Mouse (Mus musculus): ENCODE results near the gene Nrsn2. TPM values are rescaled to one million over a fixed set of nuclear protein-coding genes. Genes with fewer than 3 reads are reported as not detected.

Nrsn2 gene
- polyA plus RNA-seq, 1 experiment: not detected

- Histone ChIP-seq H3K4me3 (replicated peaks) (no peak overlapping the region), H3K9me3 (no peaks in the 10 kb centered on the region), H3K4me1 (peaks cover 75% of the 10 kb centered on the region), H3K27me3 (replicated peaks) (peaks cover 45% of the 10 kb centered on the region), H3K36me3 (replicated peaks; ENCODE audit: low read length) (no peaks in the 10 kb centered on the region)
- TF ChIP-seq FLI1 (IDR thresholded peaks at IDR 0.05; ENCODE audit: low read length) (no peak), GATA1 (IDR thresholded peaks at IDR 0.05; ENCODE audit: borderline replicate concordance, low read length) (no peak)
Measured at GRCm38 (mm10) chr2:152393225-152394017, 17.0 kb upstream of the Nrsn2 start.

GRCm38 (mm10) chr2:152392786-152393185, 16.3 kb upstream of the Nrsn2 start:
- H3K27me3 ChIP-seq (replicated peaks): peaks cover 41% of the 10 kb centered on the region
- TF ChIP-seq FLI1 (IDR thresholded peaks at IDR 0.05; ENCODE audit: low read length) (no peak), GATA1 (IDR thresholded peaks at IDR 0.05; ENCODE audit: borderline replicate concordance, low read length) (no peak)
- no peaks in the 10 kb centered on the region for H3K9me3 ChIP-seq
- H3K4me1 ChIP-seq: peaks cover 69% of the 10 kb centered on the region
- no peaks in the 10 kb centered on the region for H3K36me3 ChIP-seq (replicated peaks; ENCODE audit: low read length)
- no peak overlapping the region for H3K4me3 ChIP-seq (replicated peaks)

GRCm38 (mm10) chr2:152384191-152384590, 7.8 kb upstream of the Nrsn2 start:
- Histone ChIP-seq H3K36me3 (replicated peaks; ENCODE audit: low read length) (no peaks in the 10 kb centered on the region), H3K4me3 (replicated peaks) (no peak overlapping the region), H3K4me1 (no peaks in the 10 kb centered on the region), H3K27me3 (replicated peaks) (peaks cover 14% of the 10 kb centered on the region), H3K9me3 (peaks cover 34% of the 10 kb centered on the region)
- TF ChIP-seq GATA1 (IDR thresholded peaks at IDR 0.05; ENCODE audit: borderline replicate concordance, low read length) (no peak), FLI1 (IDR thresholded peaks at IDR 0.05; ENCODE audit: low read length) (no peak)

DNA sequence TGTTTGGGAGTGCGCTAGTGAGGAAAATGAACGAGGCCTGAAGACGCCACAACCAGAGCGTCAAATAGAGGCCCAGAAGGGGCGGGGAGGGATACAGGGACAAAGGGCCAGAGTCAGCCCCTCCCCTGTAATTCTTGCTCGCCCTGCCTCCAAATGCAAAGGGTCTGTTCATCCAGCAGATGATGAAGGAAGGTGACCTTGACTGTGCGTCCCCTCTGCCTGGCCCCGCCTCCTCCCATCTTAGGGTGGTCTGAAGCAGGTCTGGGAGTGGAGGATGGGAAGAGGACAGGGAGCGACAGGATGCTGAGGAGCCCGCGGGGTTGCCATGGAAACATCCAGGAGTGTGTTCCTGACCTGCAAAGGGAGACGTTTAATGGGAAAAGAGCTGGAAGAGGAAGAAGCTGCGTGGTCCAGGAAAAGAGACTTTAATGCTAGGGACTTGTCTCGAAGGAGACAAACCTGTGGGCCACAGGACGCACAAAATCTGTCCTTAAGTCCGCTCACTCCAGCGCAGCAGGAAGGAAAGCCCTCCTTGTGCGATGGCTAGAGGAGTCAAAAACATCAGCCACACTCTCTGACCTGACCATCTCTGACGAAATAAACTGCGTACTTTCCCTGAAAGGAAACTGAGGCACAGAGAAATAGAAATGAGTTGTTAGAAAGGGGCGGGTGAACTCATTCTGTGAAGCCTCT, 640 bp downstream of the Nrsn2 start:
- peak overlapping the region; percentile 62 for H3K4me3 ChIP-seq (replicated peaks)
- H3K9me3 ChIP-seq: peaks cover 23% of the 10 kb centered on the region

GRCm38 (mm10) chr2:152373547-152373946, 2.9 kb downstream of the Nrsn2 start:
- Histone ChIP-seq H3K27me3 (replicated peaks) (peaks cover 71% of the 10 kb centered on the region), H3K36me3 (replicated peaks; ENCODE audit: low read length) (no peaks in the 10 kb centered on the region), H3K4me1 (peaks cover 49% of the 10 kb centered on the region), H3K4me3 (replicated peaks) (no peak overlapping the region), H3K9me3 (peaks cover 18% of the 10 kb centered on the region)
- TF ChIP-seq GATA1 (IDR thresholded peaks at IDR 0.05; ENCODE audit: borderline replicate concordance, low read length) (no peak), FLI1 (IDR thresholded peaks at IDR 0.05; ENCODE audit: low read length) (no peak)

More for the DNA sequence above, 640 bp downstream of the Nrsn2 start:
- no peak for TF ChIP-seq GATA1 (IDR thresholded peaks at IDR 0.05; ENCODE audit: borderline replicate concordance, low read length)
- TF ChIP-seq FLI1 (IDR thresholded peaks at IDR 0.05; ENCODE audit: low read length): no peak
- peaks cover 37% of the 10 kb centered on the region for H3K4me1 ChIP-seq
- no peaks in the 10 kb centered on the region for H3K36me3 ChIP-seq (replicated peaks; ENCODE audit: low read length)
- H3K27me3 ChIP-seq (replicated peaks): peaks cover 63% of the 10 kb centered on the region

- Histone ChIP-seq H3K36me3 (replicated peaks; ENCODE audit: low read length) (no peaks in the 10 kb centered on the region), H3K27me3 (replicated peaks) (peaks cover 66% of the 10 kb centered on the region), H3K4me3 (replicated peaks) (no peak overlapping the region), H3K4me1 (peaks cover 55% of the 10 kb centered on the region), H3K9me3 (peaks cover 10% of the 10 kb centered on the region)
- TF ChIP-seq FLI1 (IDR thresholded peaks at IDR 0.05; ENCODE audit: low read length): no peak
- TF ChIP-seq GATA1 (IDR thresholded peaks at IDR 0.05; ENCODE audit: borderline replicate concordance, low read length): no peak
Measured at GRCm38 (mm10) chr2:152372661-152373060, 3.8 kb downstream of the Nrsn2 start.

GRCm38 (mm10) chr2:152372104-152372503, 4.3 kb downstream of the Nrsn2 start:
- Histone ChIP-seq H3K4me3 (replicated peaks) (no peak overlapping the region), H3K27me3 (replicated peaks) (peaks cover 64% of the 10 kb centered on the region)
- TF ChIP-seq GATA1 (IDR thresholded peaks at IDR 0.05; ENCODE audit: borderline replicate concordance, low read length): no peak
- TF ChIP-seq FLI1 (IDR thresholded peaks at IDR 0.05; ENCODE audit: low read length): no peak

GRCm38 (mm10) chr2:152368532-152369140, 7.8 kb downstream of the Nrsn2 start:
- Histone ChIP-seq H3K4me1 (peaks cover 63% of the 10 kb centered on the region), H3K36me3 (replicated peaks; ENCODE audit: low read length) (no peaks in the 10 kb centered on the region), H3K27me3 (replicated peaks) (peaks cover 33% of the 10 kb centered on the region), H3K4me3 (replicated peaks) (peak overlapping the region; percentile 71), H3K9me3 (no peaks in the 10 kb centered on the region)
- TF ChIP-seq GATA1 (IDR thresholded peaks at IDR 0.05; ENCODE audit: borderline replicate concordance, low read length): no peak
- no peak for TF ChIP-seq FLI1 (IDR thresholded peaks at IDR 0.05; ENCODE audit: low read length)

More at GRCm38 (mm10) chr2:152372104-152372503, 4.3 kb downstream of the Nrsn2 start:
- Histone ChIP-seq H3K36me3 (replicated peaks; ENCODE audit: low read length) (no peaks in the 10 kb centered on the region), H3K4me1 (peaks cover 61% of the 10 kb centered on the region), H3K9me3 (peaks cover 4% of the 10 kb centered on the region)

GRCm38 (mm10) chr2:152367917-152368316, 8.5 kb downstream of the Nrsn2 start:
- Histone ChIP-seq H3K27me3 (replicated peaks) (peaks cover 33% of the 10 kb centered on the region), H3K4me1 (peaks cover 62% of the 10 kb centered on the region), H3K9me3 (no peaks in the 10 kb centered on the region), H3K4me3 (replicated peaks) (no peak overlapping the region), H3K36me3 (replicated peaks; ENCODE audit: low read length) (no peaks in the 10 kb centered on the region)
- TF ChIP-seq FLI1 (IDR thresholded peaks at IDR 0.05; ENCODE audit: low read length): no peak
- no peak for TF ChIP-seq GATA1 (IDR thresholded peaks at IDR 0.05; ENCODE audit: borderline replicate concordance, low read length)

Measured in megakaryocyte, embryonic 14.5 days (primary cell).